Mouse (Mus musculus) adrenal gland, postnatal 0 days (tissue): Measurements from ENCODE around the gene Stac. TPM values are rescaled to one million over a fixed set of nuclear protein-coding genes. Genes with fewer than 3 reads are reported as not detected.

Experiments used
- polyA plus RNA-seq: library from polyadenylated mRNA; unstranded; fragments of >200 nt; fragmentation: Nextera tagmentation; extraction: Ambion mirVana; gene quantifications from 2 replicates; pipeline ENCODE4 v1.2.1, GENCODE M21; 2015

Stac gene
- 8.7 and 14.0 TPM in 2 replicates for polyA plus RNA-seq

DNA sequence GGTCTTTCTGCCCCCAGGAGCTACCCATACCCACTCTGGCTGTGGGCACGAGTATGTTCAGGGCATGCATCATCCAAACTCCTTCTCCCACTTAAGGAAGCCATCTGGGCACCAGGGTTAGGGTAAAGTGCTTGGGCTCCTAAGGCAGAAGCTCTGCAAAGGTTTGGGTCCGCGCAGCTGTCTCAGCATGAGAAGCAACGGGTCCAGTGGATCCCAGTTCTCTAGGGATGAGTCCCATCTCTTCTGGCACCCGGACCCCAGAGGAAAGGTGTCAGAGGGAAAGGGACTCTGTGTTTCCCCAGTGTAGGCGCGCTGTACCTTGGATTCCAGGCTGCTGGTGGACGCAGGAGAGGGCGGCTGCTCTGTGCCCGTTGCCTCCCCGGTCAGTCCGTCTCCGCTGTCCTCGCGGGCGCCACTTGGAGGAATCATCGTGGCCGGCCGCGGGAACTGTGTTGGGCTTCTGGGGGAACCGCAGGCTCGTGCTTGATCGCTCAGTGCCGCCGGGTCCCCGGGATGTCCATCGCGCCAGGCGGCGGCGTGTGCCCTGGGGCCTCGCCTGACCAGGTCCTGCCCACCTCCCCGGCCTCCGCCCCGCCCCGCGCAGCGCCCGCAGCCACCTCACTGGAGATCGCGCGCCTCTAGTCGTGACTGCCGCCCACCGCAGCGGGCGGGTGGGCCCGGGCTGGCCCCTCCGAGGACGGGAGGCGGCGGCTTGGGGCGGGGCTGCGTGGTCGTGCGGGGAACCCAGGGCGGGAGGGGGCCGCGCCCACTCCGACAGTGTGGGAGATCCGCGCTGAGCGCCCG is at the start of gene Stac:
Gene Stac (minus strand): TSS at position 669 of the 804 bp plus-strand sequence.

